Mouse (Mus musculus): ENCODE measurements around the gene Rps21. TPM values are rescaled to one million over a fixed set of nuclear protein-coding genes. Genes with fewer than 3 reads are reported as not detected.

Rps21 gene
- polyA plus RNA-seq, 1 experiment from 2014 or later = 852 TPM

DNA sequence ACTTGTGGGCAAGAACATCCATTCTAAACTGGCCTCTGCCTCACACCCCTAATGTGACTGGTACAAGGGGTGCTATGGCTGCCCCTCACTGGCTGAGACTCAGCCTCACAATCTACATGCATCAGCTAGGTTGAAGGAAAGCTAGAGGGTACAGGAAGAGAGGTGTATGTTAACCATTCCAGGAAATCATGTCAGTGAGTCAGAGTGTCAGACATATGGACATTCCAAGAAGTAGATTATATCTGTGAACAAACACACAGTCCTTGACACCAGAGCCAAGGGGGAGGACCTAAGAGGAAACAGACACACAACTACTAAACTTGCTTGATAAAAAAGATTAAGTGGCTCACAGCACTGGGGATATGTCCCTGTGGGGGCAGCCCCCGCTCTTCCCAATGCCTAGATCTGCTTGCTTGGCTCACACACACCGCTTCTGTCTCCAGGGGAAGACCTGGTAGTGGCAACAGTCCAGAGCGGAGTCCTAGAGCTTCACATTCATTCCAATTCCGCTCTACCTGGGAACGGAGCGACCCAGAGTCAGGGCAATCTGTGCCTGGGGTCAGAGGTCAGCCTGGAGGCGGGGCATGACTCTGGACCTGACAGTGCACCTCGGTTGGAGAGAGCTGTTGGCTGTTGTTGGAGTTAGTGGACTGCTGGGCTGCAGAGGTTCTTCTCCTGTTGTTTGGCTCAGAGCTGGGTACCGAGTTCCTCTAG, 8.1 kb upstream of the Rps21 start:
- no peaks in the 10 kb centered on the region for H3K9me3 ChIP-seq (ENCODE audit: control insufficient read depth, low read length)
- no peak overlapping the region for H3K27ac ChIP-seq (ENCODE audit: low read depth, low read length)
- H3K4me2 ChIP-seq = peak overlapping the region; percentile 13; the same call in 1 of the 2 replicates
- ATAC-seq (replicated peaks; ENCODE audit: low FRiP score) (peak; percentile 48), DNase-seq (ENCODE audit: low spot score) (no peak)
- no peak overlapping the region for H3K4me3 ChIP-seq (ENCODE audit: low read depth, low read length)
- H3K4me1 ChIP-seq (replicated peaks; ENCODE audit: control insufficient read depth, insufficient read depth, low read length) = peaks cover 3% of the 10 kb centered on the region; the same call in 1 of the 2 replicates
- no peaks in the 10 kb centered on the region for H3K36me3 ChIP-seq (ENCODE audit: control insufficient read depth, insufficient read depth, low read length)
- 62% methylated on average over 9 of the region's 9 CpGs for WGBS
- no peaks in the 10 kb centered on the region for H3K27me3 ChIP-seq (replicated peaks; ENCODE audit: control insufficient read depth, insufficient read depth, low read length)
- H3K9ac ChIP-seq (ENCODE audit: low read depth, low read length) = no peak overlapping the region

DNA sequence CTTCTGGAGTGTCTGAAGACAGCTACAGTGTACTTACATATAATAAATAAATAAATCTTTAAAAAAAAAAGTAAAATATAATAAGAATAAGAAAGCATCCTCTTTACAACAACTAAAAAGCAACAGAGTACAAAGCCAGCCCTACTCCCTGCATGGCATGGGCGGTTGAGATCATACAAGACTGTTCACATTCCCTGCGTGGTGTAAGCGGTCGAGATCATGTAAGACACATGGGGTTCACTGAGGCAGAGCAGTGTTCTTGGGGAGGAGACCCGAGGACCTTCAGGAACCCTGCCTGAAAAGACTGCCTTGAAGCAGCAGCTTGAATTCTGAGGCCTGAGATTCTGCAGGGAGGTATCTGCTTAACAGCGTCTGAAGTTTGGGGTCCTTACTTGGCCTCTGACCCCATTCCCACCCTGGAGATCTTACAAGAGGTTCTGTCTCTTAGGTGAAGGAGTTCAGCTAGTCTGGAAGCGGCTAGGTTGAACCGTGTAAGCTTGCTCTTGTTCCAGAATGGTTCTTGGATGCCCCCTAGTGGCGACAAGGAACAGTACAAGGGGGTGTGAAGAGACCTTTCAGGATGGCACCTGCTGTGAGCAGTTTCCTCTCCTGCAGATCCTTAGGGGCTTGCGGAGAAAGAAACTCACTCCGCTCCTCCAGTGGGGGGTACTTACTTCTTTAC, 6.1 kb upstream of the Rps21 start:
- WGBS = 27% methylated on average over 11 of the region's 11 CpGs
- no peak overlapping the region for H3K4me3 ChIP-seq (ENCODE audit: low read depth, low read length)

DNA sequence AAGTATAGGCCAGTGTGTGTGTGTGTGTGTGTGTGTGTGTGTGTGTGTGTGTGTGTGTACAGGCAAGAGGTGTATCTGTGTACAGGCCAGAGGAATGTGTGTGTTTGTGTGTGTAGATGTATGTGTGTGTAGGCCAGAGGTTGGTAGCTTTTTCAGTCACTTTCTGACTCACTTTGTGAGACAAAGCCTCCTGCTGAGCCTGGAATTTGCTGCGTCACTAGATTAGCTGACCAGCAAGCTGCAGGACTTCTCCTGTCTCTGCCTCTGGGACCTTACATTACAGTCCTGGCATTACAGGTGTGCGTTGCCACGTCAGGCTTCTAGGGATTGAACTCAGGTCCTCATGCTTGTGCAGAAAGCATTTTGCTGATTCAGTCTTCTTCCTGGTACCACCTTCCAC, 5.3 kb upstream of the Rps21 start:
- no peak overlapping the region for H3K4me3 ChIP-seq (ENCODE audit: low read depth, low read length)
- no peaks in the 10 kb centered on the region for H3K27me3 ChIP-seq (replicated peaks; ENCODE audit: control insufficient read depth, insufficient read depth, low read length)
- H3K27ac ChIP-seq (ENCODE audit: low read depth, low read length) = no peak overlapping the region
- H3K4me1 ChIP-seq (replicated peaks; ENCODE audit: control insufficient read depth, insufficient read depth, low read length) = peaks cover 8% of the 10 kb centered on the region; the same call in 1 of the 2 replicates
- no peak overlapping the region for H3K4me2 ChIP-seq
- 64% methylated on average over 3 of the region's 3 CpGs for WGBS
- no peaks in the 10 kb centered on the region for H3K36me3 ChIP-seq (ENCODE audit: control insufficient read depth, insufficient read depth, low read length)
- H3K9me3 ChIP-seq (ENCODE audit: control insufficient read depth, low read length) = no peaks in the 10 kb centered on the region
- ATAC-seq (replicated peaks; ENCODE audit: low FRiP score) (no peak), DNase-seq (ENCODE audit: low spot score) (no peak)
- H3K9ac ChIP-seq (ENCODE audit: low read depth, low read length) = no peak overlapping the region

More for the DNA sequence above, 6.1 kb upstream of the Rps21 start:
- ATAC-seq (replicated peaks; ENCODE audit: low FRiP score) = peak; percentile 78
- H3K27me3 ChIP-seq (replicated peaks; ENCODE audit: control insufficient read depth, insufficient read depth, low read length) = no peaks in the 10 kb centered on the region
- peaks cover 6% of the 10 kb centered on the region; the same call in 1 of the 2 replicates for H3K4me1 ChIP-seq (replicated peaks; ENCODE audit: control insufficient read depth, insufficient read depth, low read length)
- no peak for DNase-seq (ENCODE audit: low spot score)
- no peaks in the 10 kb centered on the region for H3K36me3 ChIP-seq (ENCODE audit: control insufficient read depth, insufficient read depth, low read length)
- H3K4me2 ChIP-seq = no peak overlapping the region
- H3K9me3 ChIP-seq (ENCODE audit: control insufficient read depth, low read length) = no peaks in the 10 kb centered on the region
- no peak overlapping the region for H3K9ac ChIP-seq (ENCODE audit: low read depth, low read length)
- H3K27ac ChIP-seq (ENCODE audit: low read depth, low read length) = no peak overlapping the region

DNA sequence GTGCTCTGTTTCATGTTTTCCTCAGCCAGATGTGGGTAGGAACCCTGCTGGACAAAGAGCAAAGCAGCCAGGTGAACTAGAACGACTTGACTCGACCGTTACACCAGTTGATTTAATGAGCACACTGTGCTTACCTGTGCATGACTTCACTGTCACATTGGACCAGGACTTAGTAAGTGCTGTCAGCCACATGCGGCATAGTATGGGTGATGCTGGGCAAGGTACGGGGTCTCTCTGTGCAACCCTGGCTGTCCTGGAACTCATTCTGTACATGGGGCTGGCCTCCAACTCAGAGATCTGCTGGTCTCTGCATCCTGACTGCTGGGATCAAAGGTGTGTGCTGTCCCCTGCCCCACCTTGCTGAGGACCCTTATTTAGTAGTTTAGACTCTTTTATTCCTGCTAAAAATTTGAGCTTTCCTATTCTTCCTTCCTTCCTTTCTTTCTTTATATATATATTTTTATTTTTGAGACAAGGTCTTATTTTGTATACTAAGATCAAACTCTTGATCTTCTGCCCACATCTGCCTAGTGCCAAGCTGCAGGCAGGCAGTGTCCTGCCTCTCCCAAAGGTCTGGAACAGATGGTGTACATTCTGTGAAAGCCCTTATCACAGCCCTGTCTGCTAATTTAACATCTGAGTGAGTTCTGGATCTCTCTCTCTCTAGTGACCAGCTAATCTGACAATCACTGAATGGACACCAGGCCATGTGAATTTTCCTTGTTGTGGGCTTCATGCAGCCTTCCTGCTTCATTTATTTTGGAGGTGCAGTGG, 2.6 kb upstream of the Rps21 start:
- Histone ChIP-seq H3K27me3 (replicated peaks; ENCODE audit: control insufficient read depth, insufficient read depth, low read length) (no peaks in the 10 kb centered on the region), H3K4me1 (replicated peaks; ENCODE audit: control insufficient read depth, insufficient read depth, low read length) (peaks cover 13% of the 10 kb centered on the region), H3K9me3 (ENCODE audit: control insufficient read depth, low read length) (no peaks in the 10 kb centered on the region), H3K4me3 (ENCODE audit: low read depth, low read length) (no peak overlapping the region), H3K36me3 (ENCODE audit: control insufficient read depth, insufficient read depth, low read length) (peaks cover 10% of the 10 kb centered on the region; the same call in 1 of the 2 replicates), H3K4me2 (no peak overlapping the region), H3K27ac (ENCODE audit: low read depth, low read length) (no peak overlapping the region), H3K9ac (ENCODE audit: low read depth, low read length) (no peak overlapping the region)
- ATAC-seq (replicated peaks; ENCODE audit: low FRiP score) = no peak
- DNase-seq (ENCODE audit: low spot score) = no peak
- WGBS = 91% methylated on average over 5 of the region's 5 CpGs

DNA sequence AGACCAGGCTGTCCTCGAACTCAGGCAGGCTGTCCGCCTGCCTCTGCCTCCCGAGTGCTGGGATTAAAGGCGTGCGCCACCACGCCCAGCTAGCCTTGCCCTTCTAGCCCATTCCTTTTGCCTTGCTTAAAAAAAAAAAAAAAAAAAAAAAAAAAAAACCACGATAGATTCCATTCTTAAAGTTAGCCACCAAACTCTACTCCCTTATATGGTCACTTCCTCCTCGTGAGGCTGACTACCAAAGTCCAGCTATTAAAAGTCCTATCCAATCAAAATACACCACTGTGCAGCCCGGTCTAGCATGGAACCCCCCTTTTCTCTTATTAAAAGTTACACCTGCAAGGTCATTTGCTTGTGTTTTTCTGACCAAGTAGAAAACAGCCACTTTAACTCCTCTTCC, 1.5 kb upstream of the Rps21 start:
- Histone ChIP-seq H3K9ac (ENCODE audit: low read depth, low read length) (no peak overlapping the region), H3K27me3 (replicated peaks; ENCODE audit: control insufficient read depth, insufficient read depth, low read length) (no peaks in the 10 kb centered on the region), H3K4me2 (peak overlapping the region; percentile 99), H3K27ac (ENCODE audit: low read depth, low read length) (no peak overlapping the region; the same call in 1 of the 2 replicates), H3K9me3 (ENCODE audit: control insufficient read depth, low read length) (no peaks in the 10 kb centered on the region), H3K36me3 (ENCODE audit: control insufficient read depth, insufficient read depth, low read length) (peaks cover 16% of the 10 kb centered on the region; the same call in 1 of the 2 replicates), H3K4me3 (ENCODE audit: low read depth, low read length) (peak overlapping the region; percentile 98), H3K4me1 (replicated peaks; ENCODE audit: control insufficient read depth, insufficient read depth, low read length) (peaks cover 13% of the 10 kb centered on the region)
- WGBS = 77% methylated on average over 9 of the region's 9 CpGs
- no peak for DNase-seq (ENCODE audit: low spot score)
- ATAC-seq (replicated peaks; ENCODE audit: low FRiP score) = no peak

DNA sequence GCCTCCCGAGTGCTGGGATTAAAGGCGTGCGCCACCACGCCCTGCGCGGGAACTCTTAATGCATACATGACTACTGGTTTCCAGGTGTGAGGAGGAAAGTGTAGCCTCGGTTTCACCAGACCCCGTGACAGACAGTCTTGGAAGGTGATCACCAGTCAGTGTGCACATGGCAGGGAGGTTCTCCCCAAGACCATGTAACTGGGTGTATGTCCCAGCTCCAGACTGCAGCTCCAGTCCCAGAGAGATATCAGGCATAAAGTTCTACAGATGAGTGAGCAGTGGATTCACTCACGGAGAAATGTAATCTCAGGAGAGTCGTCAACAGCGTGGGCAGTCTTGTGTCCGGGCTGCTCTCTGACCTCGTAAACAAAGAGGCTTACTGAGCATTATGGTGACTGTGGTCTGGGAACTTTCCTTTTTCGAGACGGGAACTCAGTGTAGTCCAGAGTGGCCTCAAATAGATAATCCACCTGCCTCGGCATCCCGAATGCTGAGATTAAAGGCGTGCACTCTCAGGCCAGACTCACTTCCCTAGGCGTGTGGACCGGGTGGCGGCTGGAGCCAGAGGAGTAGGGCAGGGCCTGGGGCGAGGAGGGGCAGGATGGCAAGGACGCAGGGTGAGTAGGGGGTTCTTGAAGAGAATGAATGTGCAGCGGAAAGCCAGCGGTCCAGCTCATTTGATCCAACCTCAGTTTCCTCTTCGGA, 729 bp upstream of the Rps21 start:
- no peak for DNase-seq (ENCODE audit: low spot score)
- H3K4me3 ChIP-seq (ENCODE audit: low read depth, low read length) = peak overlapping the region; percentile 98

DNA sequence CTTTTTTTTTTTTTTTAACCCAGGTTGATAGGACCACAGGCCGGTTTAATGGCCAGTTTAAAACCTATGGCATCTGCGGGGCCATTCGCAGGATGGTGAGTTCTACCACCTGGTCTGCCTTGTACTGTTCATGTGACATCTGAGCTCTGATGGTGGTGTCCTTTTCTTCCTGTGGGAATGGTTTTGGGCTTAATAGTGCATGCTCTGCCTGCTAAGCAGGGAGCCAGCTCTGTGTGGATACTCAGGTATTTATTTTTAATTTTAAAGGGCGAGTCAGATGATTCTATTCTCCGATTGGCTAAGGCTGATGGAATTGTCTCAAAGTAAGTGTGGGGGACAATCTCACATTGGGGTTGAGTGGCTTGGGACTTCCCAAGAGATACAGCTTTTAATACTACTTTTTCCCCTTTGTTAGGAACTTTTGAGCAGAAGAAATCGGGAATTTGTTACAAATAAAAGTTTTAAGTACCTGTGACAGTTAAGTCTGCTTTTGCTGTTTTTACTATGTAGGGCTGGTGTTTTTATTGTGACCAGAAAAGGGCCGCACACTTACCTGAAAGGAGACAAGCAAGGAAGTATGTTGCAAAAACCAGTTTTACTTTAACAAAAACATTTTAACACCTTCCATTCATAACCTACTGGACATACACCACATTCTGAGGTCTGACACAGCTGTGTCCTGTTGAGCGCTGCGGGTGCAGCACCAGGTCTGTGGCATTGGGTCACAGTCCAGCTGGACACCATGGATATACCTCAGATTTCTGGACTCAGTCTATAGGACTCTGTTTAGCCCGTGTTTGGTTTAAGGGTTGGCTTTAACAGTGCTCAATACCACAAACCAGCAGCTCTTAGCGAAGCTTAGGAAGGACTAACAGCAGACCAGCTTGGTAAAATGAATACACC, 1.0 kb downstream of the Rps21 start:
- Histone ChIP-seq H3K9me3 (ENCODE audit: control insufficient read depth, low read length) (no peaks in the 10 kb centered on the region), H3K4me3 (ENCODE audit: low read depth, low read length) (peak overlapping the region; percentile 98), H3K9ac (ENCODE audit: low read depth, low read length) (peak overlapping the region; percentile 98), H3K27ac (ENCODE audit: low read depth, low read length) (peak overlapping the region; percentile 85), H3K4me1 (replicated peaks; ENCODE audit: control insufficient read depth, insufficient read depth, low read length) (peaks cover 13% of the 10 kb centered on the region), H3K27me3 (replicated peaks; ENCODE audit: control insufficient read depth, insufficient read depth, low read length) (no peaks in the 10 kb centered on the region), H3K4me2 (peak overlapping the region; percentile 81), H3K36me3 (ENCODE audit: control insufficient read depth, insufficient read depth, low read length) (peaks cover 21% of the 10 kb centered on the region; the same call in 1 of the 2 replicates)
- no peak for ATAC-seq (replicated peaks; ENCODE audit: low FRiP score)
- DNase-seq (ENCODE audit: low spot score) = no peak
- WGBS = 44% methylated on average over 11 of the region's 11 CpGs

More for the DNA sequence above, 729 bp upstream of the Rps21 start:
- peaks cover 13% of the 10 kb centered on the region for H3K4me1 ChIP-seq (replicated peaks; ENCODE audit: control insufficient read depth, insufficient read depth, low read length)
- no peaks in the 10 kb centered on the region for H3K9me3 ChIP-seq (ENCODE audit: control insufficient read depth, low read length)
- WGBS = 18% methylated on average over 26 of the region's 26 CpGs
- H3K27me3 ChIP-seq (replicated peaks; ENCODE audit: control insufficient read depth, insufficient read depth, low read length) = no peaks in the 10 kb centered on the region
- peak overlapping the region; percentile 99 for H3K4me2 ChIP-seq
- peak overlapping the region; percentile 82 for H3K9ac ChIP-seq (ENCODE audit: low read depth, low read length)
- peak overlapping the region; percentile 89 for H3K27ac ChIP-seq (ENCODE audit: low read depth, low read length)
- peak; percentile 31 for ATAC-seq (replicated peaks; ENCODE audit: low FRiP score)
- H3K36me3 ChIP-seq (ENCODE audit: control insufficient read depth, insufficient read depth, low read length) = peaks cover 19% of the 10 kb centered on the region; the same call in 1 of the 2 replicates

Data from liver, embryonic 11.5 days (tissue).